Mouse (Mus musculus) cerebellum, adult 2 months (tissue): Measurements from ENCODE around the gene Mettl1. TPM values are rescaled to one million over a fixed set of nuclear protein-coding genes. Genes with fewer than 3 reads are reported as not detected.

ENCODE experiments used
- DNase-seq, 2 experiments: peaks; one replicate each; pipeline ENCODE4 v3.0.0; 2021
- H3K27ac ChIP-seq: fragments of 200-500 bp; 2 replicates; pipeline ENCODE4 v1.5.1; 2012; ENCODE audit warnings: low read length, control low read depth, inconsistent platforms; ENCODE audit not compliant: insufficient read depth
- H3K27me3 ChIP-seq: fragments of 200-500 bp; 2 replicates; pipeline ENCODE4 v1.6.1; 2012; ENCODE audit warnings: inconsistent platforms, mild to moderate bottlenecking, low read length, moderate library complexity; ENCODE audit not compliant: control insufficient read depth, insufficient read depth
- H3K4me1 ChIP-seq: fragments of 200-500 bp; 2 replicates; pipeline ENCODE4 v1.6.1; 2011; ENCODE audit warnings: low read length; ENCODE audit not compliant: control insufficient read depth, insufficient read depth
- H3K4me3 ChIP-seq: fragments of 200-500 bp; replicated peaks from 2 replicates; pipeline ENCODE3; 2011; ENCODE audit warnings: mild to moderate bottlenecking, low read depth, low read length, control low read depth; ENCODE audit not compliant: insufficient read depth
- CTCF ChIP-seq: fragments of 200-500 bp; IDR thresholded peaks from 2 replicates; pipeline ENCODE4 v1.5.1; 2011; ENCODE audit warnings: low read depth, mild to moderate bottlenecking, control low read depth, low read length, moderate library complexity, borderline replicate concordance; ENCODE audit not compliant: insufficient read depth
- POLR2A ChIP-seq: fragments of 200-500 bp; IDR thresholded peaks from 2 replicates; pipeline ENCODE4 v1.6.1; 2011; ENCODE audit warnings: low read length, control low read depth, borderline replicate concordance; ENCODE audit not compliant: insufficient read depth
- WGBS: fragments of 180-500 bp; shearing (Covaris S2); methylation state at CpG from one replicate; pipeline ENCODE4 v1.1.7; 2018; 5-methylcytosine and 5-hydroxymethylcytosine counted together
- polyA plus RNA-seq: library from polyadenylated mRNA; depleted of rRNA; stranded (reverse); fragments of >200 nt; gene quantifications from 2 replicates; pipeline ENCODE4 v1.2.3, GENCODE M21; 2012; rRNA removed

Mettl1 gene
- polyA plus RNA-seq, 1 experiment, result 11.8 TPM

- Histone ChIP-seq H3K4me3 (no peak overlapping the region), H3K4me1 (peaks cover 20% of the 10 kb centered on the region), H3K27ac (no peak overlapping the region), H3K27me3 (no peaks in the 10 kb centered on the region)
- 11% methylated on average over 5 of the region's 5 CpGs for WGBS
- peak in 1 of 2 experiments; percentile 45 for DNase-seq
- TF ChIP-seq POLR2A (no peak), CTCF (peak; percentile 55)
These were observed 42.7 kb downstream of the Mettl1 start for GRCm38 (mm10) chr10:127083915-127084306.

DNA sequence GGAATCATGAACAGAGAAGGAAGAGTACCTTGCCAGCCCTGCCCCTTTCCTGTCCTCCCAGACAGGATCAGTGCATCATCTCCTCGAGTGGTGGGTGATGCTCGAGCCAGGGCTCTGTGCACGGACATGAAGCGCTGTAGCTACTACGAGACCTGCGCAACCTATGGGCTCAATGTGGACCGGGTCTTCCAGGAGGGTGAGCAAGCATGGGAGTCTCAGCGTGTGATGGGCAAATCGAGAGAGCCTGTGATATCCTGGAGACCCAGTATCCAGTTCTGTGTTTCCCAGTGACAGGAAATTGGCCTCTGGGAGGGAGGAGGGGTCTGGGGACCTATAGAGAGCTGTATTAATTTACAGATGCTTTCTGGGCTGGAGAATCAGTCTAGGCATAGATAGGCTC lies 43.8 kb downstream of the Mettl1 start:
- 89% methylated on average over 9 of the region's 9 CpGs for WGBS
- H3K27me3 ChIP-seq, result no peaks in the 10 kb centered on the region
- H3K27ac ChIP-seq, result no peak overlapping the region
- TF ChIP-seq POLR2A, result no peak
- no peak for TF ChIP-seq CTCF
- no peak for DNase-seq
- H3K4me3 ChIP-seq, result no peak overlapping the region
- H3K4me1 ChIP-seq, result peaks cover 20% of the 10 kb centered on the region

DNA sequence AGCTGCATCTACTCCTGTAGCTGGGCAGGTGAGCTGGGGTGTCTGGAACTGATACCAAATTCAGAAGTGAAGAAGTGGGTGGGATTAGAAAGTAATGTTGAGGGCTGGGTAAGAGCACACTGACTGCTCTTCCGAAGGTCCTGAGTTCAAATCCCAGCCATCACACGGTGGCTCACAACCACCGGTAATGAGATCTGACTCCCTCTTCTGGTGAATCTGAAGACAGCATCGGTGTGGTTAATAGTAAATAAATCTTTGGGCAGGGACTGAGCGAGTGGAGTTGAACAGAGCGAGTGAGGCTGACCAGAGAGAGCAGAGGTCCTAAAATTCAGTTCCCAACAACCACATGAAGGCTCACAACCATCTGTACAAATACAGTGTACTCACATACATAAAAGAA lies 44.4 kb downstream of the Mettl1 start:
- H3K27ac ChIP-seq, result no peak overlapping the region
- no peak overlapping the region for H3K4me3 ChIP-seq
- 68% methylated on average over 6 of the region's 6 CpGs for WGBS
- H3K27me3 ChIP-seq, result no peaks in the 10 kb centered on the region
- TF ChIP-seq CTCF (no peak; the same call in 1 of the 2 replicates), POLR2A (no peak)
- peaks cover 20% of the 10 kb centered on the region for H3K4me1 ChIP-seq
- no peak for DNase-seq

- H3K4me1 ChIP-seq, result peaks cover 28% of the 10 kb centered on the region
- TF ChIP-seq CTCF (no peak), POLR2A (no peak)
- DNase-seq, result peak in 1 of 2 experiments; percentile 54
- H3K27ac ChIP-seq, result no peak overlapping the region
- 39% methylated on average over 57 of the region's 57 CpGs for WGBS
- no peak overlapping the region for H3K4me3 ChIP-seq
- H3K27me3 ChIP-seq, result no peaks in the 10 kb centered on the region
These were observed 49.6 kb downstream of the Mettl1 start for GRCm38 (mm10) chr10:127090560-127091411.

DNA sequence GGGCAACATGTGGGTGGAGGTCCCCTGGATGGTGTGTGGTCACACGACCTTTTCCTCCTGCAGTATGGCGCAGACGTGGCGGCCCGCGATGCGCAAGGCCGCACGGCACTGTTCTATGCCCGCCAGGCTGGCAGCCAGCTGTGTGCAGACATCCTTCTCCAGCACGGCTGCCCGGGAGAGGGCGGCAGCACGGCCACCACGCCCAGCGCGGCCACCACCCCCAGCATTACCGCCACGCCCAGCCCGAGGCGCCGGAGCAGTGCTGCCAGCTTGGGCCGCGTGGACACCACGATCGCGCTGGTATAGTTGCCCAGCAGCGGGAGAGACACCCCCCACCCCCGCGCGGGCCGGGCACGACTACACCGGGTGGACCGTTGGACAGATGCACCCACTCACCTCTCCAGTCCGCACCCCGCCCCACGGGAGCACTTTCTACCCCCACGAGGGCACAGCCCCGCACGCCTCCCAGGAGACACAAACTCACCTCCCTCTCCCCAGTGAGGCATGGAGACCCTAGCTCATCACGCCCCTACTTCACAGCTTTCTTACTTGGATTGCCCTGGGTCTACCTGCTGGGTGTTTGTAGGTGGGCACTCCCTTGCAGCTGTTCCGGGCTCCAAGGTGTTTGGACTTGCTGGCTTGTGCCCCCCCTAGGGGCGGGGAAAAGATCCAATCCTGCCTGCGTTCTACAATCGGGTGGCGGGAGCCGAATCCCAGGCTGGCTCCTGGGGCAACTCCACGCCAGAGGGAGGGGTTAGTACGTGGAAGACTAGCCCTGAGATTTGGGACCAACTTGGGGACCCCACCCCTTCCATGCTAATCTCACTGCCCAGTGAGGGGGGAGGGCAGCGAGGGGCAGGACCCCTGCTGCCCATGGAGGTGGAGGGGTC lies 50.5 kb downstream of the Mettl1 start:
- 45% methylated on average over 50 of the region's 51 CpGs for WGBS
- peaks cover 28% of the 10 kb centered on the region for H3K4me1 ChIP-seq
- H3K27me3 ChIP-seq, result no peaks in the 10 kb centered on the region
- TF ChIP-seq POLR2A, result no peak
- no peak overlapping the region for H3K4me3 ChIP-seq
- no peak overlapping the region for H3K27ac ChIP-seq
- DNase-seq, result peak in 1 of 2 experiments; percentile 52

DNA sequence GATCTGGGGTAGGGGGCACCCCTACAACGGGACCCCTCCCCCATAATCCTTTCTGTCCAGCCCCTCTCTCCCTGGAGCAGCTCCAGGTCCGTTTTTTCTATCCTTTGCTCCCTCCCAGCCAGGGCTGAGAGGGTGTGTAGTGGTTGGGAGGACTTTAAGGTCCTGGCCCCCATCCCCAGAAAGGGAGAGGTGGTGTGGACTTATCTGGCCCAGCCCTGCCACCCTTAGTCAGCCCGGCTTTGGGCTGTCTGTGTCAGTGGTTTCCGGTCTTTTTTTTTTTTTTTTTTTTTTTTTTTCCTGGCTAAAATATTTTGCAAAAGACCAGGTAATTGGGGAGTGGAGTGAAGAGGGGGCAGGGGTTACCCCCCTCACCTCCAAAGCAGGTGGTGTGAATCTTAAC lies 51.5 kb downstream of the Mettl1 start:
- H3K4me3 ChIP-seq, result no peak overlapping the region
- peaks cover 28% of the 10 kb centered on the region for H3K4me1 ChIP-seq
- WGBS, result 52% methylated on average over 4 of the region's 4 CpGs
- DNase-seq, result no peak
- no peak for TF ChIP-seq POLR2A
- TF ChIP-seq CTCF, result no peak
- no peaks in the 10 kb centered on the region for H3K27me3 ChIP-seq
- no peak overlapping the region for H3K27ac ChIP-seq

DNA sequence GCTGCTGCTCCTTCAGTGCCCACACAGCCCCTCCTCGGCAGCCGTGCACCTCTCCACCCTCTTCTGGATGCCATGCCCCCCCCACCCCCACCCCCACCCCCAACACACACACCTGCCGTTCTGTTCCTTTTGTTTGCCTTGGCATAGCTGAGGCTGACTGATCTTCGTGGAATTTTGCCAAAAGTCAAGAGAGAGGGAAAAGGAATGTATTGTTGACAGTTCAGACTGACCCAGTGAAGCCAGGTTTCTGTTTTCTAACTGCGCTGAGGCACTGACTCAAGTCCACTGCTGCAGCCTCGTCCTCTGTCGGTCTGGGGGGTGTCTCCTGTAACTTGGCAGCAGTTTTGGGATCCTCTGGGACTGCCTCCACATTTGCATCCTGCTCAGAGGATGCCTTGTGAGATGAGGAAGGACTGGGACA lies 53.2 kb downstream of the Mettl1 start:
- H3K27ac ChIP-seq, result peak overlapping the region; percentile 74
- H3K27me3 ChIP-seq, result no peaks in the 10 kb centered on the region
- TF ChIP-seq POLR2A (peak; percentile 19; the same call in 1 of the 2 replicates), CTCF (no peak)
- DNase-seq, result peak; percentile 59 to 68
- no peak overlapping the region for H3K4me3 ChIP-seq
- H3K4me1 ChIP-seq, result peaks cover 28% of the 10 kb centered on the region
- WGBS, result 3% methylated on average over 7 of the region's 7 CpGs

Other genes with a start within 250 kb of the Mettl1 start
- 10.2 and 10.4 TPM in 2 replicates for gene Atp23, start 140.1 kb upstream of the Mettl1 start, polyA plus RNA-seq
- gene Ctdsp2, start 62.7 kb upstream of the Mettl1 start, polyA plus RNA-seq, result 96.2 and 101 TPM in 2 replicates
- gene Avil, start 40.7 kb upstream of the Mettl1 start, polyA plus RNA-seq, result 0.33 and 0.54 TPM in 2 replicates
- 45.2 and 45.4 TPM in 2 replicates for gene Tsfm, start 10.6 kb upstream of the Mettl1 start, polyA plus RNA-seq
- gene Eef1akmt3, start 99 bp downstream of the Mettl1 start, polyA plus RNA-seq, result 0.13 TPM in 2 replicates
- gene Cyp27b1, start 6.8 kb downstream of the Mettl1 start, polyA plus RNA-seq, result 0.19 and 0.29 TPM in 2 replicates
- gene March9, start 18.8 kb downstream of the Mettl1 start, polyA plus RNA-seq, result 11.8 TPM in 2 replicates
- 141 and 143 TPM in 2 replicates for gene Cdk4, start 22.1 kb downstream of the Mettl1 start, polyA plus RNA-seq
- gene Tspan31, start 28.9 kb downstream of the Mettl1 start, polyA plus RNA-seq, result 81.6 and 84.6 TPM in 2 replicates
- gene Agap2, start 33.9 kb downstream of the Mettl1 start, polyA plus RNA-seq, result 99.5 and 109 TPM in 2 replicates
- gene Os9, start 79.7 kb downstream of the Mettl1 start, polyA plus RNA-seq, result 98.9 and 100 TPM in 2 replicates
- 81.9 and 83.6 TPM in 2 replicates for gene B4galnt1, start 123.8 kb downstream of the Mettl1 start, polyA plus RNA-seq
- 3.1 and 3.3 TPM in 2 replicates for gene Slc26a10, start 139.2 kb downstream of the Mettl1 start, polyA plus RNA-seq
- gene Arhgef25, start 148.7 kb downstream of the Mettl1 start, polyA plus RNA-seq, result 105 and 117 TPM in 2 replicates
- gene Dtx3, start 154.3 kb downstream of the Mettl1 start, polyA plus RNA-seq, result 321 and 339 TPM in 2 replicates
- 58.8 and 64.1 TPM in 2 replicates for gene Pip4k2c, start 170.2 kb downstream of the Mettl1 start, polyA plus RNA-seq
- gene Kif5a, start 221.9 kb downstream of the Mettl1 start, polyA plus RNA-seq, result 377 and 378 TPM in 2 replicates
- gene Dctn2, start 225.0 kb downstream of the Mettl1 start, polyA plus RNA-seq, result 322 and 328 TPM in 2 replicates
- 47.8 and 51.8 TPM in 2 replicates for gene Mbd6, start 247.6 kb downstream of the Mettl1 start, polyA plus RNA-seq